8 mouse cellular contexts compared by ENCODE assay signal in genomic region chrX:159256921-159257421, GRCm38 (mm10). TPM values are rescaled to one million over a fixed set of nuclear protein-coding genes. Genes with fewer than 3 reads are reported as not detected.
DNase-seq lines count a peak whose midpoint lies in the region; ATAC-seq lines count a peak whose summit lies in the region.

No protein-coding gene starts in this region.

- H3K27me3 ChIP-seq in intestine, embryonic 14.5 days (replicated peaks; ENCODE audit: control insufficient read depth, insufficient read depth, low read length), result no peaks in the 10 kb centered on the region
- peaks cover 32% of the 10 kb centered on the region for H3K27me3 ChIP-seq in limb, embryonic 12.5 days
- H3K27me3 ChIP-seq in midbrain, embryonic 11.5 days (ENCODE audit: control insufficient read depth, insufficient read depth, low read length), result no peaks in the 10 kb centered on the region

- H3K4me3 ChIP-seq in intestine, embryonic 14.5 days (ENCODE audit: low read depth, low read length), result peak overlapping the region; percentile 55
- peak overlapping the region; percentile 59 for H3K4me3 ChIP-seq in limb, embryonic 12.5 days (replicated peaks)
- H3K4me3 ChIP-seq in midbrain, embryonic 11.5 days (ENCODE audit: low read depth, low read length), result peak overlapping the region; percentile 63

- peak overlapping the region; percentile 60 for H3K9ac ChIP-seq in intestine, embryonic 14.5 days (ENCODE audit: low read length)
- peak overlapping the region; percentile 73 for H3K9ac ChIP-seq in limb, embryonic 12.5 days (replicated peaks)
- peak overlapping the region; percentile 68 for H3K9ac ChIP-seq in midbrain, embryonic 11.5 days (ENCODE audit: low read length)

- H3K4me1 ChIP-seq in intestine, embryonic 14.5 days (replicated peaks; ENCODE audit: control insufficient read depth, insufficient read depth, low read length), result no peaks in the 10 kb centered on the region
- H3K4me1 ChIP-seq in limb, embryonic 12.5 days (replicated peaks), result no peaks in the 10 kb centered on the region
- no peaks in the 10 kb centered on the region for H3K4me1 ChIP-seq in midbrain, embryonic 11.5 days (ENCODE audit: control insufficient read depth, insufficient read depth, low read length)

- no peaks in the 10 kb centered on the region for H3K36me3 ChIP-seq in intestine, embryonic 14.5 days (ENCODE audit: control insufficient read depth, insufficient read depth, low read length)
- no peaks in the 10 kb centered on the region for H3K36me3 ChIP-seq in limb, embryonic 12.5 days
- H3K36me3 ChIP-seq in midbrain, embryonic 11.5 days (ENCODE audit: control insufficient read depth, insufficient read depth, low read length), result no peaks in the 10 kb centered on the region

- peak; percentile 7 to 21 for DNase-seq in left cerebral cortex, adult 18-20 months (ENCODE audit: low spot score in 2 of 2)
- DNase-seq in left cerebral cortex, adult 11 months (ENCODE audit: low spot score), result no peak
- DNase-seq in embryo, embryonic 11 days, result peak; percentile 68
- DNase-seq in gastrocnemius, postnatal 4 days (ENCODE audit: low spot score in 2 of 2), result peak; percentile 26 to 30
- peak; percentile 54 for DNase-seq in intestine, embryonic 14.5 days (ENCODE audit: low spot score)
- peak; percentile 90 for DNase-seq in midbrain, embryonic 11.5 days (ENCODE audit: low spot score, missing footprints)
- peak; percentile 22 to 25 for DNase-seq in spleen, adult 18-20 months

- H3K9me3 ChIP-seq in intestine, embryonic 14.5 days (ENCODE audit: control insufficient read depth, low read length), result no peaks in the 10 kb centered on the region
- no peaks in the 10 kb centered on the region for H3K9me3 ChIP-seq in limb, embryonic 12.5 days
- no peaks in the 10 kb centered on the region for H3K9me3 ChIP-seq in midbrain, embryonic 11.5 days (ENCODE audit: control insufficient read depth, low read length)

- peak overlapping the region; percentile 50 for H3K4me2 ChIP-seq in intestine, embryonic 14.5 days (ENCODE audit: low read length)
- peak overlapping the region; percentile 60 for H3K4me2 ChIP-seq in limb, embryonic 12.5 days
- H3K4me2 ChIP-seq in midbrain, embryonic 11.5 days, result peak overlapping the region; percentile 49

- H3K27ac ChIP-seq in intestine, embryonic 14.5 days (ENCODE audit: low read depth), result no peak overlapping the region; the same call in 1 of the 2 replicates
- H3K27ac ChIP-seq in limb, embryonic 12.5 days, result no peak overlapping the region
- H3K27ac ChIP-seq in midbrain, embryonic 11.5 days (ENCODE audit: low read depth, low read length), result no peak overlapping the region

- ATAC-seq in intestine, embryonic 14.5 days (replicated peaks; ENCODE audit: low FRiP score, low TSS enrichment, low read depth), result no peak
- ATAC-seq in limb, embryonic 12.5 days (ENCODE audit: insufficient number of reproducible peaks, insufficient read depth, low FRiP score, low TSS enrichment, low read depth), result no peak
- no peak for ATAC-seq in midbrain, embryonic 11.5 days (ENCODE audit: low FRiP score)

- 10% methylated on average over 20 of the region's 20 CpGs for WGBS in intestine, embryonic 14.5 days
- 23% methylated on average over 20 of the region's 20 CpGs for WGBS in limb, embryonic 12.5 days
- WGBS in midbrain, embryonic 11.5 days, result 15% methylated on average over 20 of the region's 20 CpGs

RNA-seq across cellular contexts. Expression of gene Rps6ka3, which starts 46.9 kb away (rescaled TPM):
- 10 to 100 TPM; 52.9 to 56.1 TPM for total RNA-seq in left cerebral cortex, adult 18-20 months (2021)
- 100 to 1,000 TPM; 108 TPM for total RNA-seq in gastrocnemius, postnatal 4 days (2021)
- 6.7 and 8.0 TPM in 2 replicates for polyA plus RNA-seq in intestine, embryonic 14.5 days (2014; fragmentation: Nextera tagmentation; extraction: Ambion mirVana)
- 4.3 and 5.4 TPM in 2 replicates for polyA plus RNA-seq in limb, embryonic 12.5 days (2016; fragmentation: Nextera tagmentation; extraction: Ambion mirVana)
- polyA plus RNA-seq in midbrain, embryonic 11.5 days (2014; fragmentation: Nextera tagmentation; extraction: Ambion mirVana), result 5.7 and 6.5 TPM in 2 replicates
